Mouse (Mus musculus) inflammation-experienced regulatory T-cells (primary cell): ENCODE measurements around the gene Snai3. TPM values are rescaled to one million over a fixed set of nuclear protein-coding genes. Genes with fewer than 3 reads are reported as not detected.

Source experiments
- polyA plus RNA-seq, 2 experiments: library from polyadenylated mRNA; unstranded; fragments of 100-300 nt; shearing (Covaris generic); gene quantifications; one replicate each; pipeline ENCODE4 v1.2.1; 2017

The Snai3 gene
- 1 to 10 TPM; 2.9 to 8.2 TPM for polyA plus RNA-seq

DNA sequence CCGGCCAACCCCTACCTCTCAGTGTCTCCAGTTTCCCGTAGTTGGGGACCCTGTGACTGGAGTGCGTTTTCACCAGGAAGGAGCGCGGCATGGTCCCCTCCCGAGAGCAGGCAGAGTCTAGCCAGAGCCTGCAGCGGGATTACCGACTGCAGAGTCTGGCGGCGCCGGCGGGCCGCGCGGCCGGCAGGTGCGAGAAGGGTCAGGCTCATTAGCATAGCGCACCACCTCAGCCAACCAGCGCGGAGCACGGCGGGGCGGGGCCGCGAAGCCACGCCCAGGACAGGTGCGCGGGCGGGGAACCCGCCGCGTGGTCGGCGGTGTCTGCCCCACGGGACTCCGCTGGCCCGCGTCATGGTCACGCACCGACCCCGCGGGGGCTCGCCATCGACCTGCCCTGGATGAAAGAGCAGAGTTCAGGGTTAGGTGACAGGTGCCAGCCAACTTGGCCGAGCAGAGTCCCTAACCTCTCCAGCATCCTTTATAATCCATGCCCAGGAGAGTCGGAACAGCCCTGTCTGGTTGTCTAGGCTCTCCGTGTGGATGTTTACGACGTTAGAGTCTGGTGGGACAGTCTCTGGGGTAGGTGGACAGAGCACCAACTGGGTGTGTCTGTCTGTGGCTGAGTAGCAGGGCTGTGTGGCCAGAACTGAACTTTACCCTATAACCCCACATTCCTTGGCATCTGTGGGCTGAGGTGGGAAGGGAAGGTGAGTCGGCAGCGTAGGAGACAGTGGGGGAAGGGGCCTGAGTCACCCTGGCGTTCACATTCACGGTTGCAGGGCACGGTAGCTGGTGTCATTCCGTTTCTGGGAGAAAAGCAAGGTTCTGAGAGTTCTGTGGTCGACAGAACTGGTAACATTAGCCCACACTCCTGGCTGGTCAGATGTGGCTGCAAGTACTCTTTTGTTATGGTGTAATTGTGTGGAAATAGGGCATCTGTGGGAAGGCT, at the start of gene Snai3:
Gene Snai3, minus strand, starts transcription at position 210 of the 949 bp plus-strand sequence.

DNA sequence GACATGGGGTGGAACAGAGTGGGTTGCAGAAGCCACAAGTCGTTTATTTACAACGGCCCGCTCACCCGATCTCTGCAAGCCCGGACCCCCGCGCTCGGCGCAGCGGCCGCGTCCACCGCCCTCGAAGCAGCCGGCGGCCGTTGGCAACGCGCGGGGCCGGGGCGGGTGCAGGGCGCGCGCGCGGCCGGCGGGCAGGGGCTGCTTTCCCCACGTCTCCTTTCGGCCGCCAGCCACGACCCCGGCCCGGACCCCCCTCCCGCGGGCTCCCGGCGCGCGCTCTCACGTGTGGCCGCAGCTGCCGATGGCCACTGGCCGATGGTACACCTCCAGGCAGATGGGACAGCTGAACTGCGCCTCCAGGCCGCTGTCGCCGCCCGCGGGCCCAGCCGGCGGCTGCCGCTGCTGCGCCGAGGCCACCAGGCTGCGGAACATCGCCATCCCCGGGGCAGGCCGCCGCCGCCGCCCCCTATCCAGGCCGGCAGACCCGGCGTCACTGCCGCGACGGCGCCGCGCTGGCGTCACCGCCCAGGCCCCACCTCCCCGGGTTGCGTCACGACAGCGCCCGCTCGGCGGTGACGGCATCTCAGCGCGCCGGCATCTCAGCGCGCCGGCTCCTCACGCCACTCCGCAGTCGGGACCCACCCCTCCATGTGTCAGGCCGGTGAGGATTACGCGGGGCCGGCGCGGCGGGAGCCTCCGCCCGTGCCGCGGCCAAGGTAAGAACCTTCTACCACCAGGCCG, 15.2 kb upstream of the Snai3 start, which contains the start of the genes Rnf166 and Ctu2:
Gene Rnf166, minus strand, starts transcription at position 485 of the 741 bp plus-strand sequence.
Gene Ctu2, plus strand, starts transcription at position 564 of the 741 bp plus-strand sequence.

GRCm38 (mm10) chr8:122443262-122444006, 17.1 kb downstream of the Snai3 start, which contains the start of gene Mvd:
Gene Mvd, minus strand, starts transcription at chr8:122443422.

DNA sequence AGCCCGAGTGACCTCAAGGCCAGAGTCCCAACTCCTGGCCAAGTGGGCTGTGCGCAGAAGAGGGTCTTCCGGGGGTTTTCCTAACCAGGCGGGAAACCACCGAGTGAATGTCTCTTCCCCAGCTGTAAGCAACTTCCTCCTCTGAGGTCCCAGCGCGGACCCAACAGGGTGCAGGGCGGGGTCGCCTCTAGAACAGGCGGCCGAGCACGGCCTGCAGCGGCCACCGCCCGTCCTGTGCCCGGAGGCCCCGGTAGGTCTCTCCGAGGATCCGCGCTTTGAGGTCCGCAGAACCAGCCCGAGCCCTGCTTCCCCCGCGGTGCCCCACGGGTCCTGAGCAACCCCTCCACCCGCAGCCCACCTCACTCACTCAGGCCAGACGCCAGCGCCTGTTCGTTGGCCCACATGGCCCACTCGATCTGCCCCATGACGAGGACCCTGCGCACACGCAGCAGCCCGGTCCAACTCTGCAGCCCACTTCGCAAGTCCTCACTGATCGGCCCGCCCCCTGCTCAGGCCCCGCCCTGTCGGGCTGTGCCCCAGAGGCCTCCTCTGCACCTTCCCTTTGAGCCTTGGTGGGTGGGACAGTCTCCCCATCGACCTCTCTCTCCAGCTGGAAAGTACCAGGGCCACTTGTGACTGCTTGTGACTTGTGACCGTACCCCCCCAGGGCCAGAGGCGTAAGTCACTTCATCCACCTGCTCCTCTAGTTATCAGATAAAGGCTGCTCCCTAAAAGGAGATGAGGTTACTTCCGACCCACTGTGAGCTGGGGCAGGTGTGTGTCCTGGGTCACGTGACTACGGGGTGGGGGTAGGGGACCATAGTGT, 27.9 kb downstream of the Snai3 start, which contains the start of gene Cyba:
Gene Cyba, minus strand, starts transcription at position 488 of the 826 bp plus-strand sequence.

DNA sequence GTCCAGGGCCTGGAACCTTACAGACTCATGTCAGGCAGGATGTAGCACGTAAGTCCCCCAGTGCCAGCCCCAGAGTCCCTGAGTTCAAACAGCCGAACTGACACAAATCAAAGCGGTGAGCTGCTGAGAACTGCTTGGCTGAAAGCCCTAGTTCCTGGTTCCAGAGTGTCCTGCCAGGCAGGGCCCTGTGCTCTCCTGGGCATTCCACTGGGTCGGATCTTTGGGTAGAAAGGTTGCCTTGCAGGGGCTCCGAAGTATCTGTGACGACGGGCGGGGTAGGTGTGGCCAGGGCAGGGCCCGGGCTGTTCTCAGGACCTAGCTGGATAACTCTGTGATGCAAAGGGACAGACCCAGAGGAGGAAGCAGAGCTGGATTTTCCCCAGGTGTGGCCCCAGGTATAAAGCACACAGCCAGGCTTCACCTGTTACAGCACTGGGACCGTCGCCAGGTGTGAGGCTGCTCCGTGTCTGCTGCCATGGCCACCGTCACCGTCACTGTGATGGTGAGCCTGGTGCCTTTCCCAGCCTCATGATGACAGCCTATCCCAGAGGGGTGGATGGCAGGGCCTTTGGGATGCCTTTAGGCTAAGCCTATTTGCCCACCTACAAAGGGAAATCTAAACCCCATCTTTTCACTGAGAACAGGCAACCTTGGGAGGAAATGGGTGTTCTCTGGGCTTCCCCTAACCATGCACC, 39.0 kb downstream of the Snai3 start, which contains the start of gene Il17c:
Gene Il17c, plus strand, starts transcription at position 645 of the 695 bp plus-strand sequence.

Other genes with a start within 250 kb of the Snai3 start
- 10 to 100 TPM; 46.2 to 51.4 TPM for gene Zfpm1, start 178.6 kb downstream of the Snai3 start, polyA plus RNA-seq
- not detected for gene Trhr2, start 100.0 kb downstream of the Snai3 start, polyA plus RNA-seq
- gene Zc3h18, start 84.1 kb downstream of the Snai3 start, polyA plus RNA-seq = 10 to 100 TPM; 42.5 to 46.0 TPM
- under 1 TPM; 0.30 to 0.81 TPM for gene Il17c, start 38.7 kb downstream of the Snai3 start, polyA plus RNA-seq
- gene Cyba, start 27.8 kb downstream of the Snai3 start, polyA plus RNA-seq = 100 to 1,000 TPM; 685 to 812 TPM
- 10 to 100 TPM; 15.8 to 17.2 TPM for gene Mvd, start 17.3 kb downstream of the Snai3 start, polyA plus RNA-seq
- 100 to 1,000 TPM; 121 to 181 TPM for gene Rnf166, start 15.3 kb upstream of the Snai3 start, polyA plus RNA-seq
- gene Ctu2, start 15.4 kb upstream of the Snai3 start, polyA plus RNA-seq = 10 to 100 TPM; 66.2 to 79.8 TPM
- 10 to 100 TPM; 19.2 to 23.6 TPM for gene Piezo1, start 90.6 kb upstream of the Snai3 start, polyA plus RNA-seq
- 10 to 100 TPM; 18.5 to 27.4 TPM for gene Cdt1, start 107.3 kb upstream of the Snai3 start, polyA plus RNA-seq
- 100 to 1,000 TPM; 163 to 203 TPM for gene Aprt, start 116.2 kb upstream of the Snai3 start, polyA plus RNA-seq
- gene Galns, start 150.7 kb upstream of the Snai3 start, polyA plus RNA-seq = 10 to 100 TPM; 12.3 to 15.3 TPM
- gene Trappc2l, start 150.9 kb upstream of the Snai3 start, polyA plus RNA-seq = 10 to 100 TPM; 46.9 to 49.5 TPM
- not detected for gene Pabpn1l, start 162.0 kb upstream of the Snai3 start, polyA plus RNA-seq
- 1 to 10 TPM in 1 of 2 experiments, under 1 TPM in 1; 0.46 to 3.1 TPM for gene Cbfa2t3, start 238.4 kb upstream of the Snai3 start, polyA plus RNA-seq